ENCODE assay signal across 26 mouse cellular contexts in genomic region chr2:115817959-115818358, GRCm38 (mm10).
A peak's percentile ranks its signal among the peaks of the same experiment; 100 is the strongest.
DNase-seq lines count a peak whose midpoint lies in the region; ATAC-seq and TF ChIP-seq lines count a peak whose summit lies in the region.
"Had no signal": no experiment of that assay in that cellular context is flagged by ENCODE, and none has a peak within 500 bp of the region (broad histone marks: within the 10 kb centered on the region; RNA-seq: fewer than 3 reads in every experiment).

No protein-coding gene starts in this region.

- 32% methylated on average over 6 of the region's 6 CpGs for WGBS in lung, embryonic 14.5 days
- 25% methylated on average over 6 of the region's 6 CpGs for WGBS in stomach, embryonic 14.5 days

- peak; percentile 92 for ATAC-seq in lung, embryonic 14.5 days (ENCODE audit: insufficient read depth)
- peak; percentile 93 for ATAC-seq in stomach, embryonic 14.5 days (ENCODE audit: insufficient number of reproducible peaks, insufficient read depth, low FRiP score, low read depth)
- ATAC-seq: forebrain, embryonic 16.5 days; hindbrain, embryonic 16.5 days; midbrain, embryonic 15.5 days had no signal

- intact Hi-C loops in heart, postnatal 36 days (cut with DNase I), result no loop called here

- no peak overlapping the region for H3K27ac ChIP-seq in lung, embryonic 14.5 days (ENCODE audit: low read depth)
- peak overlapping the region; percentile 63; the same call in 1 of the 2 replicates for H3K27ac ChIP-seq in stomach, embryonic 14.5 days (ENCODE audit: low read length)
- H3K27ac ChIP-seq: gastrocnemius, adult 2 months; heart, embryonic 13.5 days; layer of hippocampus, adult 2 months; left cerebral cortex, adult 2 months; limb, embryonic 12.5 days; liver, embryonic 15.5 days; midbrain, embryonic 15.5 days; neural tube, embryonic 15.5 days had no signal

- no peak for TF ChIP-seq CTCF in lung, embryonic 14.5 days (IDR thresholded peaks at IDR 0.05; ENCODE audit: low read depth)

- H3K4me3 ChIP-seq in lung, embryonic 14.5 days (ENCODE audit: low read depth, low read length), result no peak overlapping the region
- H3K4me3 ChIP-seq in stomach, embryonic 14.5 days (ENCODE audit: low read depth, low read length), result no peak overlapping the region
- H3K4me3 ChIP-seq: gastrocnemius, adult 2 months; heart, embryonic 13.5 days; layer of hippocampus, adult 2 months; left cerebral cortex, adult 2 months; limb, embryonic 12.5 days; liver, embryonic 15.5 days; midbrain, embryonic 15.5 days; neural tube, embryonic 15.5 days had no signal

- H3K4me1 ChIP-seq in lung, embryonic 14.5 days (ENCODE audit: insufficient read depth), result no peaks in the 10 kb centered on the region
- H3K4me1 ChIP-seq in stomach, embryonic 14.5 days (ENCODE audit: control insufficient read depth, insufficient read depth, low read length), result peaks cover 4% of the 10 kb centered on the region; the same call in 1 of the 2 replicates
- H3K4me1 ChIP-seq: liver, embryonic 15.5 days; midbrain, embryonic 15.5 days had no signal

- H3K9ac ChIP-seq in lung, embryonic 14.5 days, result no peak overlapping the region
- no peak overlapping the region for H3K9ac ChIP-seq in stomach, embryonic 14.5 days (replicated peaks; ENCODE audit: low read depth, low read length)
- H3K9ac ChIP-seq: heart, embryonic 13.5 days; limb, embryonic 12.5 days; liver, embryonic 15.5 days; midbrain, embryonic 15.5 days; neural tube, embryonic 15.5 days had no signal

- no peaks in the 10 kb centered on the region for H3K36me3 ChIP-seq in lung, embryonic 14.5 days (ENCODE audit: insufficient read depth)
- H3K36me3 ChIP-seq in stomach, embryonic 14.5 days (ENCODE audit: control insufficient read depth, insufficient read depth, low read length), result no peaks in the 10 kb centered on the region
- H3K36me3 ChIP-seq: heart, embryonic 13.5 days; limb, embryonic 12.5 days; liver, embryonic 15.5 days; midbrain, embryonic 15.5 days; neural tube, embryonic 15.5 days had no signal

- no peaks in the 10 kb centered on the region for H3K27me3 ChIP-seq in lung, embryonic 14.5 days (ENCODE audit: insufficient read depth, low read length)
- no peaks in the 10 kb centered on the region for H3K27me3 ChIP-seq in stomach, embryonic 14.5 days (ENCODE audit: control insufficient read depth, insufficient read depth, low read length)
- H3K27me3 ChIP-seq: heart, embryonic 13.5 days; liver, embryonic 15.5 days; midbrain, embryonic 15.5 days; neural tube, embryonic 15.5 days had no signal

- DNase-seq in lung, embryonic 14.5 days, result peak; percentile 80
- DNase-seq in lung, postnatal 14 days, result no peak
- DNase-seq in lung, postnatal 10 days, result peak; percentile 11
- DNase-seq in heart, postnatal 36 days, result no peak
- no peak for DNase-seq in c-Kit-positive CD71-positive TER-119-positive erythroid progenitor cells, embryonic 14.5 days (ENCODE audit: low spot score)
- DNase-seq: adrenal gland, adult 2 months; adrenal gland, postnatal 36 days; B cell, adult 2 months; cerebellum, adult 8-10 months; cerebellum, postnatal 25 days; gastrocnemius, adult 2 months; heart, postnatal 10 days; kidney, adult 9 months; kidney, postnatal 25 days; right cerebral cortex, postnatal 25 days; thymus, postnatal 4 days had no signal

- H3K4me2 ChIP-seq in lung, embryonic 14.5 days, result no peak overlapping the region
- no peak overlapping the region for H3K4me2 ChIP-seq in stomach, embryonic 14.5 days (replicated peaks; ENCODE audit: low read depth, low read length)
- H3K4me2 ChIP-seq: heart, embryonic 13.5 days; limb, embryonic 12.5 days; liver, embryonic 15.5 days; midbrain, embryonic 15.5 days; neural tube, embryonic 15.5 days had no signal

- H3K9me3 ChIP-seq in lung, embryonic 14.5 days (ENCODE audit: low read depth, low read length), result no peaks in the 10 kb centered on the region
- no peaks in the 10 kb centered on the region for H3K9me3 ChIP-seq in stomach, embryonic 14.5 days (ENCODE audit: control insufficient read depth, low read depth, low read length)
- H3K9me3 ChIP-seq: heart, embryonic 13.5 days; limb, embryonic 12.5 days; liver, embryonic 15.5 days; midbrain, embryonic 15.5 days; neural tube, embryonic 15.5 days had no signal

Comparison
In these comparisons a context has a peak if more than half of its experiments do, and no peak if none do; other contexts are left out.
1. DNase-seq: peak in lung, embryonic 14.5 days (single experiment) and lung, postnatal 10 days (single experiment); none in lung, postnatal 14 days (single experiment), heart, postnatal 36 days (0 of 2) and c-Kit-positive CD71-positive TER-119-positive erythroid progenitor cells, embryonic 14.5 days (single experiment).